Mouse (Mus musculus): ENCODE results near the gene Ell2. TPM values are rescaled to one million over a fixed set of nuclear protein-coding genes. Genes with fewer than 3 reads are reported as not detected.

Ell2 gene
- polyA plus RNA-seq, 1 experiment: 28.9 TPM

GRCm38 (mm10) chr13:75717638-75718302 is 11.2 kb downstream of the Ell2 start:
- H3K4me3 ChIP-seq (ENCODE audit: control insufficient read depth, low read depth, low read length): no peak overlapping the region
- H3K27me3 ChIP-seq (ENCODE audit: control insufficient read depth, insufficient read depth, low read length): no peaks in the 10 kb centered on the region
- TF ChIP-seq CTCF (IDR thresholded peaks at IDR 0.05; ENCODE audit: control insufficient read depth, insufficient read depth, insufficient replicate concordance, low read depth, low read length) (no peak), POLR2A (IDR thresholded peaks at IDR 0.05; ENCODE audit: control insufficient read depth, low read depth, low read length) (no peak)
- no peaks in the 10 kb centered on the region for H3K36me3 ChIP-seq (ENCODE audit: control insufficient read depth, insufficient read depth, low read length)
- no peaks in the 10 kb centered on the region for H3K4me1 ChIP-seq (ENCODE audit: control insufficient read depth, insufficient read depth, low read length)
- H3K27ac ChIP-seq (ENCODE audit: control insufficient read depth, insufficient read depth, low read depth, low read length): no peak overlapping the region

DNA sequence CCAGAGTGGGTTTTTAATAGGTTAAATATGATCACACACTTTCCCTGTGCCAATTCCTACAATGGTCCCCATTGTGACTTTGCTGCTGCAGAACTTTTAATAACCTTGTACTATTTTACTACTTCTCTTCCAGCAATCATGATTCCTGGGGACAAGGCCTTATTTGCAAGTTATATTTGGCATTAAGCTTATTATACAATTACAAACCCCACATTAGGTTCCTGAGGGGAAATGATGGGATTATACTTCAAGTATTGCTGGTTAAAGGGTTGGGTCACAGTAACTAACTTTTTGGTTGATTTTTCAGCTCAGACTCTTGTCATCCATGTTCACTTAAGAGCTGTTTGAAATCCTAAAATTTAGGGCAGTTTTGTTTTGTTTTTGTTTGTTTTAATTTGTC is 11.8 kb downstream of the Ell2 start:
- H3K36me3 ChIP-seq (ENCODE audit: control insufficient read depth, insufficient read depth, low read length): no peaks in the 10 kb centered on the region
- TF ChIP-seq POLR2A (IDR thresholded peaks at IDR 0.05; ENCODE audit: control insufficient read depth, low read depth, low read length): no peak
- TF ChIP-seq CTCF (IDR thresholded peaks at IDR 0.05; ENCODE audit: control insufficient read depth, insufficient read depth, insufficient replicate concordance, low read depth, low read length): no peak
- H3K27me3 ChIP-seq (ENCODE audit: control insufficient read depth, insufficient read depth, low read length): no peaks in the 10 kb centered on the region
- no peak overlapping the region for H3K27ac ChIP-seq (ENCODE audit: control insufficient read depth, insufficient read depth, low read depth, low read length)
- no peak overlapping the region for H3K4me3 ChIP-seq (ENCODE audit: control insufficient read depth, low read depth, low read length)
- H3K4me1 ChIP-seq (ENCODE audit: control insufficient read depth, insufficient read depth, low read length): no peaks in the 10 kb centered on the region

DNA sequence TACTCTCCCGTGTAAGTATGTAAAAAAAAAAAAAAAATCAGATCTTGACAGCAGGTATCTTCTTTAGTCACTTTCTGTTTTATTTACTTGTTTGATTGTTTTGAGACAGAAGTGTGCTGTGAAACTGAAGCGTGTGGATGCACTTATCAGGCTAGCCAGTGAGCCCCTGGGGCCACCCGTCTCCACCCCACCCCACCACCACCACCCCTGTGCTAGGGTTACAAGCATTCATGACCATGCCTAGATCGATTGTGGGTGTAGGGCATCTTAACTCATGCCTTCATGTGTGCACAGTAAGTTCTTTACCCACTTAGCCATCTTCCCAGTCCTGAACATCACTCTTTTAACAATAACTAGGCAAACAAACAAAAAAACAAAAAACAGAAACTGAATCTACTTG is 13.1 kb downstream of the Ell2 start:
- TF ChIP-seq POLR2A (IDR thresholded peaks at IDR 0.05; ENCODE audit: control insufficient read depth, low read depth, low read length) (no peak), CTCF (IDR thresholded peaks at IDR 0.05; ENCODE audit: control insufficient read depth, insufficient read depth, insufficient replicate concordance, low read depth, low read length) (no peak)
- Histone ChIP-seq H3K4me1 (ENCODE audit: control insufficient read depth, insufficient read depth, low read length) (no peaks in the 10 kb centered on the region), H3K27ac (ENCODE audit: control insufficient read depth, insufficient read depth, low read depth, low read length) (no peak overlapping the region), H3K27me3 (ENCODE audit: control insufficient read depth, insufficient read depth, low read length) (no peaks in the 10 kb centered on the region), H3K36me3 (ENCODE audit: control insufficient read depth, insufficient read depth, low read length) (no peaks in the 10 kb centered on the region), H3K4me3 (ENCODE audit: control insufficient read depth, low read depth, low read length) (no peak overlapping the region)

DNA sequence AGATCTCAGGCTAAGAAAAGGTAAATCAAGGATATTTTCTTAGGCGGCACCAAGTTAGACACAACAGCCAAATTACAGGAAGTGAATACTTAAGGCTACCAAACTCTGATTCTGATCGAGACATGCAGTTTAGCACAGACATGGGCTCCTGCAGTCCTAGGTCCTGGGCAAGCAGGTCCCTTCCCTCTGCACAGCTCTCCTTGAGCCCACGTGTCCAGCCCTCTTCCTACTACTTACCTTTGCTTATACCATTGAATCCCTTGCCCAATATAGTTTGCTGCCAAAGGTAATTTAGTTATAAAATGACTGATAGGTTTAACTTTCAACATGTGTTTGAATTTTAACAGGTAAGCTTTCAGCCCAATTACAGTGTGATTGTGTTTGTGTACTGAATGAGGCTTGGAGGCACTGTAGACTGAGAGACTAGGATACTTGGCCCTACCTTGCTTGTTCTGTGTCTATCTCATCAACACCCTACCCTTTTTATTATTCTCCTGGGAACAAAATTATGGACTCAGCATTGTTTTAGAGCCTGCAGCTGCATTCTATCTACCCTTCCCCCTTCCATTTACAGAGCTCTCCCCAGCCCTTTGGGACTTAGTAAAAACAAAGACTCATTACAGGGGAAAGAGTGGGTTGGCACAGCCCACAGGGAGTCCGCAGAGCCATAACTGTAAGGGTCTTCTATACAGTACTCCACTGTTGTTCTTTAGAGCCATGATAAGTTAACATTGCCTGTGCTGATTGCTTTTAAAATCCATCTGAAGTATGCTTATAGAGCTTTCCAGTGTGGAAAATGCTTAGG is 20.2 kb downstream of the Ell2 start:
- TF ChIP-seq POLR2A (IDR thresholded peaks at IDR 0.05; ENCODE audit: control insufficient read depth, low read depth, low read length) (no peak), CTCF (IDR thresholded peaks at IDR 0.05; ENCODE audit: control insufficient read depth, insufficient read depth, insufficient replicate concordance, low read depth, low read length) (no peak)
- no peak overlapping the region for H3K4me3 ChIP-seq (ENCODE audit: control insufficient read depth, low read depth, low read length)
- H3K27me3 ChIP-seq (ENCODE audit: control insufficient read depth, insufficient read depth, low read length): no peaks in the 10 kb centered on the region
- H3K27ac ChIP-seq (ENCODE audit: control insufficient read depth, insufficient read depth, low read depth, low read length): no peak overlapping the region
- no peaks in the 10 kb centered on the region for H3K36me3 ChIP-seq (ENCODE audit: control insufficient read depth, insufficient read depth, low read length)
- H3K4me1 ChIP-seq (ENCODE audit: control insufficient read depth, insufficient read depth, low read length): no peaks in the 10 kb centered on the region

DNA sequence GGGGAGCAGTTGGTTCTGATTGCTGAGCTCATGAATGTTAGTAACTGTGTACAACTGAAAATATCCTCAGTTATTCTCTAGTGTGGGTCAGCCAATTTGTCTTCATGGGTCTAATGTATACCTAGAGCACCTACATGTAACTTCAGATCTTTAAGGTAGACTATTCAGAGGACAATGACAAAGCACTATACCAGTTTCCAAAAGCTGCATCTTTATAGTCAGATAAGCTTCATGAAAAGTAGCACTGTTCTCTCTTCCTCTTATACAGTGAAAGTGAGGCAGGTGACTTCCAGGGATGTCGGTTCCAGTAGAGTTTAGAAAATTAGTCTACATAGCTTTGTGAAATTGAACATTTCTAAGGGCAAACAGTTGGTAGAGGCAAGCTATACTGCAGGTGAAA is 21.4 kb downstream of the Ell2 start:
- Histone ChIP-seq H3K4me1 (ENCODE audit: control insufficient read depth, insufficient read depth, low read length) (no peaks in the 10 kb centered on the region), H3K36me3 (ENCODE audit: control insufficient read depth, insufficient read depth, low read length) (no peaks in the 10 kb centered on the region), H3K27ac (ENCODE audit: control insufficient read depth, insufficient read depth, low read depth, low read length) (no peak overlapping the region), H3K27me3 (ENCODE audit: control insufficient read depth, insufficient read depth, low read length) (no peaks in the 10 kb centered on the region), H3K4me3 (ENCODE audit: control insufficient read depth, low read depth, low read length) (no peak overlapping the region)
- TF ChIP-seq CTCF (IDR thresholded peaks at IDR 0.05; ENCODE audit: control insufficient read depth, insufficient read depth, insufficient replicate concordance, low read depth, low read length) (no peak), POLR2A (IDR thresholded peaks at IDR 0.05; ENCODE audit: control insufficient read depth, low read depth, low read length) (no peak)

DNA sequence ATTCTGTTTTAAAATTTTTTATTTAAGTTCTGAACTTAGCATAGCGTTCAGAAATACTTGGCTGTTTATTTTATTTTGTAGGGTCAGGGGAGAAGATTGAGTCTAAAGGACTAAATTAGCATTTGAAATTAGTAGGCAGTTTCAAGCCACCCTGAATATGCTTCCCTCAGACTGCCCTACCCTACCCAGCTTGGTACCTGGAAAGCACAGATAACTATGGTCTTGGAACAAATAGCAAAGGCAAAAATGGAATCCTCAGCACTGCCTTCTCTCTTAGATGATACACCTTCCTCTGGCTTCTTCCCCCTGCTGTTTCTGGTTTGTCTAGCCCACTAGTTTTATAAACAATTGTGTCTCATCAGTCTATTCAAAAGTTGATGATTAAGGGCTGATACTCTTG is 23.3 kb downstream of the Ell2 start:
- no peaks in the 10 kb centered on the region for H3K27me3 ChIP-seq (ENCODE audit: control insufficient read depth, insufficient read depth, low read length)
- TF ChIP-seq CTCF (IDR thresholded peaks at IDR 0.05; ENCODE audit: control insufficient read depth, insufficient read depth, insufficient replicate concordance, low read depth, low read length): no peak
- TF ChIP-seq POLR2A (IDR thresholded peaks at IDR 0.05; ENCODE audit: control insufficient read depth, low read depth, low read length): no peak
- H3K27ac ChIP-seq (ENCODE audit: control insufficient read depth, insufficient read depth, low read depth, low read length): no peak overlapping the region
- H3K36me3 ChIP-seq (ENCODE audit: control insufficient read depth, insufficient read depth, low read length): no peaks in the 10 kb centered on the region
- no peak overlapping the region for H3K4me3 ChIP-seq (ENCODE audit: control insufficient read depth, low read depth, low read length)
- H3K4me1 ChIP-seq (ENCODE audit: control insufficient read depth, insufficient read depth, low read length): no peaks in the 10 kb centered on the region

- Histone ChIP-seq H3K27ac (ENCODE audit: control insufficient read depth, insufficient read depth, low read depth, low read length) (no peak overlapping the region), H3K4me1 (ENCODE audit: control insufficient read depth, insufficient read depth, low read length) (no peaks in the 10 kb centered on the region), H3K27me3 (ENCODE audit: control insufficient read depth, insufficient read depth, low read length) (no peaks in the 10 kb centered on the region), H3K36me3 (ENCODE audit: control insufficient read depth, insufficient read depth, low read length) (no peaks in the 10 kb centered on the region), H3K4me3 (ENCODE audit: control insufficient read depth, low read depth, low read length) (no peak overlapping the region)
- TF ChIP-seq POLR2A (IDR thresholded peaks at IDR 0.05; ENCODE audit: control insufficient read depth, low read depth, low read length): no peak
- no peak for TF ChIP-seq CTCF (IDR thresholded peaks at IDR 0.05; ENCODE audit: control insufficient read depth, insufficient read depth, insufficient replicate concordance, low read depth, low read length)
These were observed 24.2 kb downstream of the Ell2 start for GRCm38 (mm10) chr13:75730717-75731116.
